Comparison of ENCODE assay signal across 24 mouse cellular contexts in the genomic region with DNA sequence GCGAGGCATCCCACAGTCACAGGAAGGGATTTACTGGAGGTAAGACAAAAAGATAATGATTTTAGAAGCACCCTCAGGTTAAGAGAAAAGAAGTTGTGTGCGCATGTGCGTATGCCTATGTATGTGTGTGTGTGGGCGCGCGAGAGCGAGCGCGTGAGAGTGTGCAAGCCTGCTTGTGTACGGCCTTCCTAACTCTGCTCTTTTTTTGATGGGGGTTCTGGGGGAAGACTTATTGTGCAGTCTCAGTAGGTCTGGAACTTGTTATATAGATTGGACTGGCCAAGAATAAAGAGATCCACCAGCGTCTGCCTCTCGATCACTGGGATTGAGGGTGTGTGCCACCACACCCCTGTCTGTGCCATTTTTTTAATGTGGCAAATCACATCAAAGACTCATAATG.
DNase-seq lines count a peak whose midpoint lies in the region; ATAC-seq and TF ChIP-seq lines count a peak whose summit lies in the region.
"Had no signal": no experiment of that assay in that cellular context is flagged by ENCODE, and none has a peak within 500 bp of the region (broad histone marks: within the 10 kb centered on the region; RNA-seq: fewer than 3 reads in every experiment).

No protein-coding gene starts in this region.

- no peaks in the 10 kb centered on the region for H3K9me3 ChIP-seq in heart, embryonic 10.5 days
- no peaks in the 10 kb centered on the region for H3K9me3 ChIP-seq in liver, embryonic 12.5 days (replicated peaks)
- H3K9me3 ChIP-seq in liver, postnatal 0 days (ENCODE audit: low read length): no peaks in the 10 kb centered on the region
- no peaks in the 10 kb centered on the region for H3K9me3 ChIP-seq in stomach, embryonic 16.5 days (replicated peaks; ENCODE audit: control insufficient read depth, low read length)
- H3K9me3 ChIP-seq: forebrain, embryonic 12.5 days had no signal

- 34% methylated on average over 12 of the region's 12 CpGs for WGBS in heart, embryonic 10.5 days
- WGBS in liver, embryonic 12.5 days (ENCODE audit: insufficient replicate concordance): 66% methylated on average over 12 of the region's 12 CpGs
- 72% methylated on average over 12 of the region's 12 CpGs for WGBS in liver, postnatal 0 days (ENCODE audit: insufficient replicate concordance)
- 46% methylated on average over 12 of the region's 12 CpGs for WGBS in stomach, embryonic 16.5 days

- peak overlapping the region; percentile 12; the same call in 1 of the 2 replicates for H3K4me2 ChIP-seq in liver, embryonic 12.5 days
- no peak overlapping the region for H3K4me2 ChIP-seq in liver, postnatal 0 days (ENCODE audit: low read depth, low read length)
- 0 out of 2 replicates have a peak overlapping the region, but pooled peaks have one; percentile 16 for H3K4me2 ChIP-seq in stomach, embryonic 16.5 days (ENCODE audit: low read depth, low read length)
- H3K4me2 ChIP-seq: forebrain, embryonic 12.5 days; lung, embryonic 14.5 days had no signal

- H3K4me3 ChIP-seq in heart, embryonic 10.5 days: peak overlapping the region; percentile 25
- H3K4me3 ChIP-seq in liver, embryonic 12.5 days: no peak overlapping the region
- H3K4me3 ChIP-seq in liver, postnatal 0 days (ENCODE audit: low read depth, low read length): no peak overlapping the region
- H3K4me3 ChIP-seq in stomach, embryonic 16.5 days (replicated peaks; ENCODE audit: low read length): no peak overlapping the region
- H3K4me3 ChIP-seq: forebrain, embryonic 12.5 days; left cerebral cortex, adult 2 months had no signal

- peaks cover 38% of the 10 kb centered on the region for H3K4me1 ChIP-seq in heart, embryonic 10.5 days
- H3K4me1 ChIP-seq in liver, embryonic 12.5 days: peaks cover 20% of the 10 kb centered on the region
- H3K4me1 ChIP-seq in liver, postnatal 0 days (ENCODE audit: insufficient read depth): peaks cover 9% of the 10 kb centered on the region
- H3K4me1 ChIP-seq in stomach, embryonic 16.5 days (ENCODE audit: control insufficient read depth, insufficient read depth, low read length): peaks cover 7% of the 10 kb centered on the region; the same call in 1 of the 2 replicates

- peaks cover 21% of the 10 kb centered on the region for H3K27me3 ChIP-seq in heart, embryonic 10.5 days (ENCODE audit: insufficient read depth, poor library complexity, severe bottlenecking)
- H3K27me3 ChIP-seq in liver, embryonic 12.5 days (replicated peaks): peaks cover 13% of the 10 kb centered on the region
- H3K27me3 ChIP-seq in liver, postnatal 0 days (ENCODE audit: insufficient read depth, low read length): no peaks in the 10 kb centered on the region
- no peaks in the 10 kb centered on the region for H3K27me3 ChIP-seq in stomach, embryonic 16.5 days (ENCODE audit: control insufficient read depth, insufficient read depth, low read length)
- H3K27me3 ChIP-seq: Patski had no signal

- TF ChIP-seq CTCF in liver, postnatal 0 days (IDR thresholded peaks at IDR 0.05; ENCODE audit: low read depth): no peak

- DNase-seq in heart, embryonic 10.5 days (ENCODE audit: low spot score): no peak
- no peak for DNase-seq in heart, postnatal 36 days
- no peak for DNase-seq in liver, postnatal 0 days
- peak; percentile 26 for DNase-seq in brain, adult 2 months (ENCODE audit: low read depth, low spot score)
- no peak for DNase-seq in gastrocnemius, postnatal 14 days
- no peak for DNase-seq in gastrocnemius, postnatal 25 days
- DNase-seq: adrenal gland, postnatal 14 days; B cell, adult 2 months; cerebellum, adult 11-12 months; cerebellum, postnatal 14 days; kidney, adult 9 months; kidney, postnatal 36 days; layer of hippocampus, adult 9-11 months; left cerebral cortex, postnatal 4 days; lung, embryonic 14.5 days; lung, postnatal 4 days; right cerebral cortex, postnatal 4 days; thymus, adult 18-20 months; thymus, postnatal 4 days had no signal

- intact Hi-C loops in heart, postnatal 36 days (cut with DNase I): loop anchor here (5.0 kb wide), 1 partner anchor 101 kb away; no protein-coding TSS in a partner anchor
- intact Hi-C loops in gastrocnemius, postnatal 14 days (cut with DNase I; ENCODE audit: low total_unique reads): no loop called here

- TF ChIP-seq EP300 in liver, postnatal 0 days (IDR thresholded peaks at IDR 0.05; ENCODE audit: low read depth): no peak

- H3K9ac ChIP-seq in liver, embryonic 12.5 days: no peak overlapping the region
- H3K9ac ChIP-seq in liver, postnatal 0 days (replicated peaks): no peak overlapping the region
- H3K9ac ChIP-seq in stomach, embryonic 16.5 days (ENCODE audit: low read length): no peak overlapping the region
- H3K9ac ChIP-seq: forebrain, embryonic 12.5 days; lung, embryonic 14.5 days had no signal

- peak overlapping the region; percentile 22; the same call in 1 of the 2 replicates for H3K27ac ChIP-seq in heart, embryonic 10.5 days
- no peak overlapping the region for H3K27ac ChIP-seq in liver, embryonic 12.5 days
- H3K27ac ChIP-seq in liver, postnatal 0 days (ENCODE audit: low read depth): no peak overlapping the region
- no peak overlapping the region for H3K27ac ChIP-seq in stomach, embryonic 16.5 days (ENCODE audit: low read length)
- H3K27ac ChIP-seq: forebrain, embryonic 12.5 days; left cerebral cortex, adult 2 months had no signal

- 0 out of 2 replicates have a peak, but pooled peaks cover 3% of the 10 kb centered on the region for H3K36me3 ChIP-seq in heart, embryonic 10.5 days
- no peaks in the 10 kb centered on the region for H3K36me3 ChIP-seq in liver, embryonic 12.5 days
- H3K36me3 ChIP-seq in liver, postnatal 0 days (replicated peaks; ENCODE audit: insufficient read depth, low read length): no peaks in the 10 kb centered on the region; the same call in 1 of the 2 replicates
- H3K36me3 ChIP-seq in stomach, embryonic 16.5 days (ENCODE audit: control insufficient read depth, insufficient read depth, low read length): no peaks in the 10 kb centered on the region
- H3K36me3 ChIP-seq: forebrain, embryonic 12.5 days had no signal

- no peak for ATAC-seq in liver, embryonic 12.5 days
- no peak for ATAC-seq in liver, postnatal 0 days
- no peak for ATAC-seq in stomach, embryonic 16.5 days (ENCODE audit: insufficient read depth, low FRiP score)
- ATAC-seq: Patski had no signal
